Mouse (Mus musculus) telencephalon, adult 2 months (tissue): ENCODE measurements at regions not wholly inside any gene's neighbourhood (a gene's known extent, or its start where the extent isn't known, plus 50 kb on each side); places are given as distances from the start of the nearest gene placed in this dataset.
"Not testable (repeated sequence)": the region's sequence is repeated elsewhere in the genome, so short reads cannot be mapped to it uniquely, and the experiment has no call there.

Source experiments
- DNase-seq: peaks from one replicate; pipeline ENCODE4 v3.0.0-alpha.2; 2011; ENCODE audit warnings: low read depth, low spot score

- DNase-seq: no peak
Observed at GRCm38 (mm10) chr10:99320797-99321196, 57.8 kb downstream of the Dusp6 start.

- DNase-seq: peak; percentile 94
Observed at GRCm38 (mm10) chr10:99323358-99323757, 60.3 kb downstream of the Dusp6 start.

GRCm38 (mm10) chr10:99327501-99327900 lies 64.5 kb downstream of the Dusp6 start:
- DNase-seq: no peak

DNA sequence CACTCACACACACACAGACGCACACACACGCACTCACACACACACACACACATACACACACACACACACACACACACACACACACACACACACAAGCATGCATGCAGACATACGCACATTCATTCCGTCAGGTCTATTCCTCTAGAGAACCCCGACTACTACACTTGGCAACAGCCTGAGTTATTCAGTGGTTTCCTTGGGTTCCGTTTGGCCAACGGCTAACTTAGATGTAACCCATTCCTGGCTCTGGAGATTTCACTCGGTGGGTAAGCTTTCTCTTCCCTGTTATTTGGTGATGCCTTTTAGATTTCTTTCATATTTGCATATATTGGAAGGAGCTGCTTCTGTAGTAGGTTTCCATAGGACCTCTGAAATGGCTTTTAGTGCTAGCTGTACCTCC lies 65.5 kb downstream of the Dusp6 start:
- DNase-seq: no peak

- DNase-seq: no peak
Observed at GRCm38 (mm10) chr10:99329469-99329868, 66.4 kb downstream of the Dusp6 start.

GRCm38 (mm10) chr10:99330519-99330918 lies 67.5 kb downstream of the Dusp6 start:
- no peak for DNase-seq

DNA sequence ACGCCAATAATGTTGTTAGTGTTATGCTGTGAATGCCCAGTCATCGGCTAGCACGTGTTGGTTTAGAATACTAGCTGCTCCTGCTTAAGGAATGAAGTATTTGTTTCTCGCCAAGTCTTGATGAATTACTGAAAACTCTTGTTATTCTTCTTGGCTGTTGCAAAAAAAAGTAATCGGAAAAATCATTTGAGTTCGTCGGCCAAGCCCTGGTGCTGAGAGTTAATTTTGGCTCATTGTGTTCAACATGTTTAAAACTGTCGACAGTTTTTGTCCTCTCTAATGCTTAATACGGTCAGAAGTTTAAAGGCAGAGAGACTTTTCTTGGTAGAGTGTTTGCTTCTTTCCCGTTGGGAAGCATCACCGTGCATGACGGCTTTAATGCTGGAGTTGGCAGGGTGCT lies 68.8 kb downstream of the Dusp6 start:
- DNase-seq: no peak

GRCm38 (mm10) chr10:99333831-99334230 lies 70.8 kb downstream of the Dusp6 start:
- DNase-seq: no peak

DNA sequence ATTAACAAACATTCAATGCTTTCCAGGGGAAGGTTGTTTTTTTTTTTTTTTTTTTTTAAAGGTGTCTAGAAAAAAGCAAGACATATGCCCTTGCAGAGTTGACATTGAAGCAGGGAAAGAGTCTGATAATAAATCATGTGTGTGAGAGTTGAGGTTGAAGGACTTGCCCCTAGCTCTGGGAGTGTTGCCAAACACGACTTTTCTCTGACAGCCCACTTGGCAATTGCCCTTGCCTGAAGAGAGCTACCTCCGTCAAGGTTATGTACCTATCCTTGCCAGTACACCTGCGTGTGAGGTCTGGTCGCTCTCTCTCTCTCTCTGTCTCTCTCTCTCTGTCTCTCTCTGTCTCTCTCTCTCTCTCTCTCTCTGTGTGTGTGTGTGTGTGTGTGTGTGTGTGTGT lies 73.1 kb downstream of the Dusp6 start:
- no peak for DNase-seq

GRCm38 (mm10) chr10:99338790-99339189 lies 75.8 kb downstream of the Dusp6 start:
- not testable (repeated sequence) for DNase-seq

- not testable (repeated sequence) for DNase-seq
Observed at GRCm38 (mm10) chr10:99339291-99339912, 76.4 kb downstream of the Dusp6 start.

GRCm38 (mm10) chr10:99340057-99340456 lies 77.0 kb downstream of the Dusp6 start:
- not testable (repeated sequence) for DNase-seq

GRCm38 (mm10) chr10:99349125-99349716 lies 86.2 kb downstream of the Dusp6 start:
- DNase-seq: no peak

DNA sequence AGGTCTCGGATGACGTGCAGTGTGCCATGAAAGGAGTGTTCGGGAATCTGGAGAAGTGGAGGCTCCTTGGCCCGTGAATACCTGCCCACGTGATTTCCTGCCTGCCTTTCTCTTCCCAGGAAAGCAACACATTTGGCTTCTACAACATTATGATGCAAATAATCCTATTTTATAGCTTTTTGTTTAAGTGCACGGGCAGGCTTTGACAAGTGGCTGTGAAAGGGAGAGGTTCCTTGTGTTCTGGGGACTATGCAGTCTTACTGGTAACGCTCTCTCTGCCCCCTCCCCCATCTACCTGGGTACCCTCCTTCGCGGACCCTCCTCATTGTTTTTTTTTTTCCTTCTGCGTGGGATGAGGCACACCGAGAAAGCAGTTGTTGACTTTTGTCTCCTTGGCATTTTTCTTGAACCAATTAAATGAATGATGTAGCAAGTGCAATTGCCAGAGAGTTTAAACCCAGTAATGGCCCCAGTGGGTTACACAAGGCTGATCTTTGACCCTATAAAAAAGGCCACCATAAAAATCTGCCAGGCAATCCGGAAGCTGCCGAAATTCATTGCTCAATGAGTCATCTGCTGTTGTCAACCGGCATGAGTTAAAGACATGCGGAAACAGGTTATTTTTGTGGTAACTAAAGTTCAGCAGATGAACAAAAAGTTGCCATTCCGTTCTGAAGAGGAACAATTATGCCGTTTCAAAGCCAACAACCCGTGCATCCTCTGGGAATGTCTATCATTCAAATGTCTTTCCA lies 90.7 kb downstream of the Dusp6 start:
- DNase-seq: no peak

DNA sequence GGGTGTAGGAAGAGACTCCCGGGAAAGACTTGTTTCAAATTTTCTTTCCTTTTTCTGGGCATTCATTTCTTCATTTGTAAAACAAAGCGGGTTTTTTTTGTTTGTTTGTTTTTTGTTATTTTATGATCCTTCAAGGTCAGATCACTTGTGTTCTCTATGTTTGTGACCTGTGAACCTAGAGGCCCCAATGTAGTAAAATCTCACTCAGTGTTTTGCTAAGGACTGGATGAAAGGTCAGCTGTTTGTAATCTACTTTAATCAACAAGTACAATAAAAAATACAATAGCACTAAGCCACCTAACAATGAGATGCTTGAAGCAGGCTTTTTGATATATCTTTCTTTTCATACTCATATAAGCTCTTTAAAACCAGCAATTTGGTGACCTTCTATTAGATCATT lies 91.3 kb downstream of the Dusp6 start:
- no peak for DNase-seq

GRCm38 (mm10) chr10:99355303-99355702 lies 92.3 kb downstream of the Dusp6 start:
- no peak for DNase-seq

- DNase-seq: no peak
Observed at GRCm38 (mm10) chr10:99356221-99356620, 93.2 kb downstream of the Dusp6 start.

GRCm38 (mm10) chr10:99356883-99357282 lies 93.9 kb downstream of the Dusp6 start:
- DNase-seq: peak; percentile 70

DNA sequence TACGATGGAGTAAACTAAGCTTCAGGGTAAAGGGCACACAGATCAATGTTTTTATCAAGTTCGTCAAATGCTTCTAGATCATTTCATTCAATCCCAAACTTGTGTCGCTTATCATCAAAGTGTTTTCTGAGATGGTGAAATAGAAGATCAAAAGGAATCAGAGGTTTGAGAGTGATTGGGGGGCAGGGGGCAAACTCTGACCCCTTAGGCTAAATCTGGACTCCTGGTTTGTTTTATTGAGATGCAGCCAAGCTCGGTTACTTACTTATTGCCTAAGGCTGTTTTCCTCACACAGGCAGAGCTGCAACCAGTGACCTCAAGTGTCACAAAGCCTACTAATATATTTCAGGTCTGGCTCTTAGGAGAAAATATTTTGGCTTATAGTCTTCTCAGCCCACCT lies 94.3 kb downstream of the Dusp6 start:
- no peak for DNase-seq

DNA sequence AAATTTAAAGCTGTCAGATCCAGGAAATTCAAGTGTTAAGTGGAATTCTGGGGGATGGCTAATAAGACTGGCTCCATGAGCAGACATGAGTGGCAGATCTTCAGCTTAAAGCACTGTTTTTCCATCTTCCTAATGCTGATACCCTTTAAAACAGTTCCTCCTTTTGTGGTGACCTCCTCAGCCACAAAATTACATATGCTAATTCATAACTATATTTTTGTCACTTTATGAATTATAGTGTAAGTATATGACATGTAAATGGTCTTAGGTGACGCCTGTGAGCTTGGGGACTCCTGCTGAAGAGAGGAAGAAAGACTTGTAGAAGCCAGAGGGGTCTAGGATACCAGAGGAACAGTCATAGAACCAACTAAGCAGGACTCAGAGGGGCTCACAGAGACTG lies 95.2 kb downstream of the Dusp6 start:
- DNase-seq: no peak

DNA sequence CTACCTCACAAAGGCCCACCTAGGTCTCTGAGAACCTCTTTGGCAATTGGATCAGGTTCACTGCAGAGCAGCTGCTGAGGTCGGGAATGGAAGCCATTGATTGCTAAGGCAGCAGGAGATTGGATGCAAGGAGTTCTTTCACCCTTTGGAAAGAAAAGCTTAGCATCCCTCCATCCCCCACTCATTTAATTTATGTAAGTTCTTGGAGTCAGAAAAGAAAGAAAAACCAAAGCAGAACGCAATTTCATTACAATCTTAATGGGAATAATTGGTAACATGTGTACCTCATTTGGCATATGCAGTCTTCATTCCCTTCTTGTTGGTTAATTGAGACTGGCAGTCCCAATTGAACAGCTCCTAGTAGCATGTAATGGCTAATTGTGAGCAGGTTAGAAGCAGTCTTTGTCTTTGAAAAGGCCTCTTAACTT lies 96.4 kb downstream of the Dusp6 start:
- no peak for DNase-seq

DNA sequence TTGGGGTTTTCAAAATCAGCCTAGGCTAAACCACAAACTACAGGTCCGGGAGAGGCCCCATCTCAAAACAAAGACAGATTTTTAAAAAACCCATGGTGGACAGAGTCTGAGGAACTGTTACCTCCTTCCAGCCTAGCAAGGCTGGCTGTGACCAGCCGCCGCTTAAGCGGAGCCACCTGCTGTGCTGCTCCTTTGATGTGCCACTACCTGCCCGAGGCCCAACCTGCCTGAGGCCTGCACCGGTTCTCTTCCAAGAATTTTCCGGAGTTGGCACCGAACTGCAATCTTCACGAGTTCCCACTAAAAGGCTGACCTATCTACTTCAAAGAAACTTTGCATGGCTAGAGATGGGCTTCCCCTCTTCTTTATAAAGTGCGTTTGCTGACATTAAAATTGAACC lies 97.6 kb downstream of the Dusp6 start:
- not testable (repeated sequence) for DNase-seq

DNA sequence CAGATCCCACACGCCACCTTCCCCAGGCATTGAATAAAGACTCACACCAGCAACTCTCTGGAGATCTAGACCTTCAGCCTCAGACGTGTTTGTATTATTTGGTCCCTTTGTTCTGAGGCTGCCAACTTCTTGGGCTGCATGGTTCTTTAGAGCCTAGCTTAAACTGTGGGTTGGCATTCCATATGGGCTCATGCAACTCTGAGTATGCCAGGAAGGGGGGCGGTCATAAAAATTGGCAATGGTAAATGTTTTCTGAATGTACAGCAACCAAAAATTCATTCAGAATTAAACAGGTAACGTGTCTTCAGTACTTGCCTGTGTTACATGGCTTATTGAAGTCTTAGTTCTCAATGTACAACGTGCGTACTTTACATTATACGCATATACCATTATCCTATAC lies 103.1 kb downstream of the Dusp6 start:
- no peak for DNase-seq
